Mouse (Mus musculus): ENCODE measurements around the gene Pip4p1. TPM values are rescaled to one million over a fixed set of nuclear protein-coding genes. Genes with fewer than 3 reads are reported as not detected.
"Not testable (repeated sequence)": the region's sequence is repeated elsewhere in the genome, so short reads cannot be mapped to it uniquely, and the experiment has no call there.

Gene Pip4p1
- polyA plus RNA-seq, 2 experiments from 2014 or later: 3.6 to 4.1 TPM

DNA sequence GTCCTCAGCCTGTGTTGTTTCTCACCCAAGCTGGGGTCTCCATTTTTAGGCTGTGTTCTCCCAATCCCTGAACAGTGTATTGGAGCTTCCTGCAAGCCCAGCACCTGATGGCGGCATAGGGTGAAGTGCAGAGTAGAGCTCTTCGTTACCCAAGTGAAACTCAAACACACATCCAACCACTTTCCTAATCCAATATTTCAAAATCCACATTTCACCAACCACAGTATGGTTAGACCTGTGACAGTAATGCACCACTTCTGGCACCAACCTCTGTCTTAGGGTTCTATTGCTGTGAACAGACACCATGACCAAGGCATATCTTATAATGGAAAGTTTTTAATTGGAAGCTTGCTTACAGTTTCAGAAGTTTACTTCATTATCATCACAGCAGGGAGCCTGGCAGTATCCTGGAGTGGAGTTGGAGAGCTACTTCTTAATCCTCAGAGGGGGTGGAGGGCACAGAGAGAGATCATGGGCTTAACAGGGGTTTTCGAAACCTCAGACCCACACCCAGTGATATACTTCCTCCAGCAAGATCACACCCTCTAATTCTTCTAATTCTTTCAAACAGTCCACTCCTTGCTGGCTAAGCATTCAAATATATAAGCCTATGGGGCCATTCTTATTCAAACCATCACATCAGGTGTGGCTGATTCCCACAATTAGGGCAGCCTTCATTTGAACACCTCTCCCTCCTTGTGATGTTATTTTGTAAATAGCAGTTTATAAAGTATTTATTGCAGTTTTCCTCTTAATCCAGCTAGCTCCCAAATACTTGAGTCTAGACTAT is 7.7 kb upstream of the Pip4p1 start:
- ATAC-seq: no peak

- ATAC-seq: no peak
These were observed 6.0 kb upstream of the Pip4p1 start for GRCm38 (mm10) chr14:50936649-50937048.

DNA sequence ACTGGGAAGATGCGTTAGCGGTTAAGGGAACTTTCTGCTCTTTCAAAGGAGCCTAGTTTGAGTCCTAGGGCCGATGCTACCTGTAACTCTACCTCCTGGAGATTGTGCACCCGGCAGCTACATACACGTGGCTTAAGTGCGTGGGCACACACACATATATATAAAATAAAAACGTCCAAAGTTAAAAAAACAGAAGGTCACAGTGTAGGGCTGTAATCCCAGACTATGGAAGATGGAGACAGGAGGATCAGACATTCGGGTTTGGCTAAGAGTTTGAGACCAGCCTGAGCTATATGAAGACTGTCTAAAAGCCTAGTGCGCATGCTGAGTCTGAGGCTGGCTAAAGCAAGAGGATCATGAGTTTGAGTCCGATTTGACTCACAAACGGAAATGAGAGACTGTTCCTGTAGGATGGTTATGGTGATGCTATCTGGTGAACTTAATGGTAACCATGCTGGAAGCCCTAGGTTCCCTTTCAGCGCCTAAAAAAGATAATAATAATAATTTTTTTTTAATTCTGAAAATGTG is 901 bp upstream of the Pip4p1 start:
- no peak for ATAC-seq

DNA sequence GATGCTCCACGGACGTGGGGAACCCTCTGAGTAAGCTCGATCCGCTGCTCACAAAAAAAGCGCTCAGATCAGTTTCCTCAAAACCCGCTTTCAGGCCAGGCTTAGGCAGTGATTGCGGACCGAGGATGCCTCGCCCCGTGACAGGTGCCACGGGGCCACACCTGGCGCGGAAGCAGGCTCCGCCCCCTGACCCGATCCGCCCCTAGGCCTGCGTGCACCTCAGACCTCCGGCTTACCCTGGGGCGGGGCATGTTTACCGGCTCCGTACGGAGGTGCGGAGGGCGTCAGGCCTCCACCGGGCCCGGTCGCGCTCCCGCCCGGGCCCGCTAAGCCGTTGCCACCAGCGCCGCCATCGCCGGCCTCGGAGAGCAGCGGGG is 291 bp downstream of the Pip4p1 start:
- peak; percentile 26 for ATAC-seq

DNA sequence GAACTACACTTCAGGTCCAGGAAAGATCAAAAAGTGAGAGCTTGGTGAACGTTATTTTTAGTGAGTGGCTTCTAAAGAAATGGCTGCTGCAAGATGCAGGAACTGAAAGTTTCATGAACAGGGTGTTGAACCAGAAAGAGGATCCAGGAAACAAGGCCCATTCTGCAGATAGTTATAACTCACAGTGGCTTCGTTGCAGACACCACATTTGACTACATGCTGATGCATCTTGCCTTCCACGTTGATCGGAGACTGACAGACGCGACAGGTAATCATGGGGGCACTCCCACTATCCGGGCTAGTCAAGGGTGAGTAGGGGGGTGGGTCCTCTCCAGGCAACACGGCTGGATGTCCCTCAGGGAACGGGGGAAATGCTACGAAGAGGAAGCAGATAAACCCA is 705 bp downstream of the Pip4p1 start:
- no peak for ATAC-seq

DNA sequence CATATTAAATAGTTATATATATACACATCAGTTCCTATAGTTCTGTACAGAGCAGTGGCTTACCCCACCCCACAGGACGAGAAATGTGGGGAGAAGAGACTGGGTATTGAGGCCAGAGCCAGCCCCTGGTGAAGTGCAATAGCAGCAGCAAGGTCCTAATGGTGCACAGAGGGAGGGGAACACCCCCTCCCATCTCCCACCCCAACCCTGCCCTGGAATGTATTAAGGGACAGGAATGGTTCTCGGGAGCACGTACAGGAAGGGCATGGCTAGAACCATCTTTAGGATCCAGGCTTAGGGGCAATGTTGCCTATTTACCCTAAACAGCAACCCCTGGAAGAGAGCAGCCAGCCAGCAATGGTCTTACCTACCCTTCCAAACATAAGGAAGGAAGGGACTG is 3.3 kb downstream of the Pip4p1 start:
- no peak for ATAC-seq

DNA sequence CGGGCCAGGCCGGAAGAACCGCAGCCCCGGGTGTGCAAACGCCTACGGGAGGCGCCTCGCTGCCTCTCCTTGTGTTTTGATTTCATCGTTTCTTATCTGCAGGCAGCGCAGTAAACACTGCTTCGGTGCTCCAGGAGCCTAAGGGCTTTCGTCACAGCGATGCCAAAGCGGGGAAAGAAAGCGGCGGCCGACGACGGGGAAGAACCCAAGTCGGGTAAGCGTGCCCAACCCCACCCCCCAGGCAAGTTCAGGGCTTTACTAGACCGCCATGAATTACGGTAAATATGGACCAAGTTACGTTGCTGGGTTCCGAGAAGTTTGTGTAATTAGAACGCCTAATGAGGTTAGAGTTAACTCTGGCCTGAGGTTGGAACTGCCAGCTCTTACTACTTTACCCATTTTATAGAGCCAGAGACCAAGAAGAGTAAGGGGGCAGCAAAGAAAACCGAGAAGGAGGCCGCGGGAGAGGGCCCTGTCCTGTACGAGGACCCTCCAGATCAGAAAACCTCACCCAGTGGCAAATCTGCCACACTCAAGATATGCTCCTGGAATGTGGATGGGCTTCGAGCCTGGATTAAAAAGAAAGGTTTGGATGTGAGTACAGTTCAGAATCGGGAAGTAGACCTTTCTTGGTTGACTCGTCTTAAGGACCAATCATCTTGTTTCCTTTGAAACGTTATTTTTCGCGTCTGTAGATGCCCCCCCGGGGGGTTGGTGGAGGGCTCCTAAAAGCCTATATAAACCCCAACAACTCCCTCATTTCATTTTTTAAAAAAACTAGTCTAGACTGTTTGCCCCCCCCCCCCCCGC is 5.3 kb downstream of the Pip4p1 start:
- peak; percentile 5 for ATAC-seq

DNA sequence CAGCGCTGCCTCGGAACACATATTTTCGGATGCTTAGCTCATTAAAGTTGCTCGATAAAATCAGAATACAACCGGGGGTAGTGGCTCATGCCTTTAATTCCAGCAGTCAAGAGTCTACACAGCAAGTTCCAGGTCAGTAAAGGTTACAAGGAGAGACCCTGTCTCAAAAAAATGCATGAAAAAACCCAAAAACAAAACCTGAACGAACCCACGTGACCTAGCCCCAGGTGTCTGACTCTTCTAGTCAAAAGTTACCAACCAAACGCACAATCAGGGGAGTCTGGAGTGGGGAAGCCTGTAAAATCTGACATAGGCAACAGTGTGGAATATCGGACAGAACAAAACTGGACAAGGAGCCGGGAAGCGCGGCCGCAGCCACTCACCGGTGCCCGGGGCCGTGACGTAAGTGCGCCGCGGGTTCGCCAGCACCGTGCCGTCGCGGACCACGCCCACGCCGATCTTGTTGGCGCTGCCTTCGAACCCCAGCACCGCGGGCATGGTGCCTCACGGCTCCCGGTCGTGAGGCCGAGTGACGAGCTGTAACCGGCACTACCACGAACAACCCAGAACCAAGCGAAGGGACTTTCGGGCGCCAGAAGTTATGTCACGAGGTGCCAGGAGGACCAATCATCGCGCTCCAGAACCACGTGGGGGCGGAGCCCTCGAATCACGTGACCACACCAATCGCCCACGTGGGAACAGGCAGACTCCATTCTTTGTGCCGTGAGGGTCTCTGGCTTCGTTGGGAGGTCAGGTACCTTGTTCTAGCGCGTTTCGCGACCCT is 6.2 kb downstream of the Pip4p1 start, which contains the start of the genes Osgep and Apex1:
Gene Osgep (minus strand): TSS at position 613 of the 784 bp plus-strand sequence.
Gene Apex1 (plus strand): TSS at position 688 of the 784 bp plus-strand sequence.
- peak; percentile 96 for ATAC-seq

GRCm38 (mm10) chr14:50923437-50923836 is 7.2 kb downstream of the Pip4p1 start:
- ATAC-seq: not testable (repeated sequence)

DNA sequence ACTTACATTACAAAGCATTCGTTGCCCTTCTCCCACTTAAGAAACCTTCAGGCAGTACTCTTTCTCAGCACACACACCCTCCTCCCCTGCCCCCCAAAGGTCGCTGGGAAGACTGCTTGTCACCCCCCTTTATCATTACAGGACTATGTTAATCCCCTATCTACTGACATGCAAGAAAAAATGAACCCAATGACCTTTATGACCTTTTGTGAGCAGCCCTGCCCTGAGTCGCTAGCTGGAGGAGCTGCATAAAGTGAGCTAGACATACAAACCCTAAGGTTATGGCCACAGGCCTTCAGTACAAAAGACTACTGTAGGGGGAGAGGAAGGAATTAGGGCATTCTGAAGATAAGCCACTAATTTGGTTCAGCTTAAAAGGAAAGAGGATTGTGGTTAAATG is 19.3 kb downstream of the Pip4p1 start:
- ATAC-seq: no peak

DNA sequence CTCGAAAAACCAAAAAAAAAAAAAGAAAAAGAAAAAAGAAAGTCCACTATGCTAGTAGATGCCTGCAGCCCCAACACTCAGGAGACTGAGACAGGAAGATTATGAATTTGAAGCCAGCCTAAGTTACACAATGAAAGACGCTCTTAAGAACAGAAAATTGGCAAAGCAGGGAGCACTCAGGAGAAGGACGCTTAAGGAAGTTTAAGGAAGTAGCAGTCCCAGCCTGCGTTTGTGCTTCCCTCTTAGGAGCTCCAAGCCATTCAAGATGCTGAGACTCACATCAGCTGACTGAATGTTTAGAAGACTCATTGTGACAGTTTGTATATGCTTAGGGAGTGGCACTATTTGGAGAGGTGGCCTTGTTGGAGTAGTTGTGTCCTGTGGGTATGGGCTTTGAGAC is 22.5 kb downstream of the Pip4p1 start:
- ATAC-seq: no peak

DNA sequence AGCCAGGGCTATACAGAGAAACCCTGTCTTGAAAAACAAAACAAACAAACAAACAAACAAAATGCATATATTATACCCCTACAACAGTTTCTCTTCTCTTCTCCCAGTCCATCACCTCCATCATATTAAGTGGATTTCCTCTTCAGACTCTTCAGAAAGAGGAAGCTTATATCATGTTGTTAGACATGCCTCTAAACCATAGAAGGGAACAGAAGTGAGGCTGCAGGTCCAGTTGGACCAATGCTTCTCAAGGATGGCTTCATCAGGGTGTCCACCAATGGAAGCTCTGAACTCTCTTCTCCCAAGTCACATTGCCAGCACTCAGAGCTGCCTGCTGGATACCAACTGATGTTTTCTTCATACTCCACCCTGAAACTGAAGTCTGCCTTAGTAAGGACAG is 25.3 kb downstream of the Pip4p1 start:
- not testable (repeated sequence) for ATAC-seq

GRCm38 (mm10) chr14:50904828-50905129 is 25.9 kb downstream of the Pip4p1 start:
- no peak for ATAC-seq

DNA sequence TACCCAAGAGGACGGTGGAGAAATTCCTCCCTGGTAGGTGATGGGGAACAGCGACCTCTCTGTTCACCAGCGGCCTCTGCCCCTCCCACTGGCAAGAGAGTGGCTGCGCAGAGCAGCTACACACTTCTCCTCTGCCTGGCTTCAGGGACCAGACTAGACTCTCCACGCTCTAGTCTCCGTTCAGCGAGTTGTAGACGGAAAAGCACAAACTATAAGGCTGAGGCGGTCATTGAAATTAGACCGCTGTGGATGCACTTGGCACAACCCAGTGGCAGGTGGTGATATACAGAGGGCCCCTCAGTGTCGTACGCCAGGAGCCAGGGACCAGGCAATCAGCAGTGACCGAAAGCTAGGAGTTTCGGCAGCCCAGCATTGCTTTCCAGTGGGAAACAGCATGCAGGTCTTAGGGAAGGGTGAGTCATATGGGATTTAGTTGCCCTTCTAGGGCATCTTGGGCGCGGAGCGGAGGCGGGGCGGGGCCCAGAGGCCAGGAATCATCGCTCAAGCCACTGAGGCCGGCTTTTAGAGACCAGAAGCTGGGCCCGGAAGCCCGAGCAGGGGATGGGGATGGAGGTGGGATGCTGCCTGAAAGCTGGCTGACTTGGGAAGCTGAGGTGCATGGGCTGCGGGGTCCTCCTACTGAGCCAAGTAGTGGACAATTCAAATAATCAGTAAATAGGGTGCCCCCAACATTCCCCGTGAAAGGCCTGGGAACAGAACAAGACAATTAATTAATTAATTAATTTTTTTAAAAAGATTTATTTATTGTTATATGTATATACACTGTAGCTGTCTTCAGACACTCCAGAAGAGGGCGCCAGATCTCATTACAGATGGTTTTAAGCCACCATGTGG is 26.5 kb downstream of the Pip4p1 start:
- ATAC-seq: no peak

DNA sequence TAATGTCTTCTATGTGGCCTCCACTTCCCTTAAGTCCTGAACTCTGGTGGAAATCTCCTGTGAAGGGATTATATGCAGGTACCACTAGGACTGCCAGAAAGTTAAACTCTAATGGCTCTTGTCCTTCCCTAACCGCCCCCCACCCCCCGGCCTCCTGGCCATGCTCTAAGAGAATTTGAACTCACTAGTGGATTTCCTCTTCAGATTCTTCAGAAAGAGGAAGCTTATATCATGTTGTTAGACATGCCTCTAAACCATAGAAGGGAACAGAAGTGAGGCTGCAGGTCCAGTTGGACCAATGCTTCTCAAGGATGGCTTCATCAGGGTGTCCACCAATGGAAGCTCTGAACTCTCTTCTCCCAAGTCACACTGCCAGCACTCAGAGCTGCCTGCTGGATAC is 32.7 kb downstream of the Pip4p1 start:
- not testable (repeated sequence) for ATAC-seq

GRCm38 (mm10) chr14:50897374-50897765 is 33.3 kb downstream of the Pip4p1 start, which contains the start of gene Klhl33:
TSS of gene Klhl33 (minus strand) at chr14:50897507.
- ATAC-seq: no peak

DNA sequence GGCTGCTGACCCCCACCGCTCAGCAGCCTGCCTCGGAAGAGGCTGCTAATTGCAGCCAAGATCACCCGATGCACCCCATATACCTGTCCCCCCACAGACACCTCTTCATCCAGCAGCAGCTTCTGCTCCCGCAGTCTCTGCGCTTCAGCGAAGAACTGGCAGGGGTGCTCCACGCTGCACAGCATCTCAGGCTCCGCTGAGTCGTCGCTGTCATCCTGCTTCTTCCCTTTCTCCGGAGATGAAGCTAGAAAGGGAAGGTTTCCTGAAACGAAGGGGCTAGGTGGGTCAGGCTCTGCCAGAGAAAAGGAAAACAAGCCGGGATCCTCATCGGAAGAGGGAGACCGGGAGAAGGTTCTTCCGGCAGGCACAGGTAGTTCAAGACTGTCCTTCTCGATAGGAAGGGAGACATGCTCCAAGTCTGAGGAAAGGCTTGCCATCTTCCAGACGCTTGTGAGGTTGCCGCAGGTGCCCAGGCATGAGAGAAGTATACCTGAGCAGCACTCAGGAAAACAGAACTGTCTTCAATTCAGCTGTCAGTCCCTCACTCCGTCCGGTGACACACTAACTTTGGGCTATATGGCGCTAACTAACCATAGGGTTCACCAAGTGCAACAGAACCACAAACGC is 33.8 kb downstream of the Pip4p1 start:
- no peak for ATAC-seq

GRCm38 (mm10) chr14:50895985-50896746 is 34.5 kb downstream of the Pip4p1 start:
- no peak for ATAC-seq

DNA sequence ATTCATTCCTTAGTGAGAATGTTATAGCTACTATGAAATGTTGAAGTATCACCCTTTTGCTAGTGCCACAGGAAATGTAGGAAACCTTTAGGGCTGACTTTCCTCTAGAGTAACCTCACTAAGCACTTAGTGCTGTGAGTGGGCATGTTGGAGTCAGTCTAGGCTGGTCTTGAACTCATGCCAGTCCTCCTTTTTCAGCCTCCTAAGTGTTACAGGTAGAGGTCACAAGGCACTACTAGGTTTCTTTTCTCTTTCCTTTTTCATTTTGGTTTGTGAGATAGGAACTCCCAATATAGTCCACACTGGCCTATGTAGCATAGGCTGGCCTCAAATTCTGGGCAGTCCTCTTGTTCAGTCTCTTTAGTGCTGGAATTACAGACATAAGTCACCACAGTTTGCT is 35.2 kb downstream of the Pip4p1 start:
- no peak for ATAC-seq

Data from activated CD4-positive, CD25-positive, alpha-beta regulatory T cell, adult 4 months (primary cell).